Mouse (Mus musculus): ENCODE measurements around the gene Ecm2.

Gene Ecm2

GRCm38 (mm10) chr13:49507176-49507575 lies 2.6 kb downstream of the Ecm2 start:
- WGBS, result 55% methylated on average over 3 of the region's 3 CpGs

- 59% methylated on average over 2 of the region's 2 CpGs for WGBS
These were observed 14.2 kb downstream of the Ecm2 start for GRCm38 (mm10) chr13:49518761-49519160.

GRCm38 (mm10) chr13:49526235-49526634 lies 21.6 kb downstream of the Ecm2 start:
- 84% methylated on average over 2 of the region's 2 CpGs for WGBS

- WGBS, result 97% methylated on average over 4 of the region's 4 CpGs
These were observed 26.0 kb downstream of the Ecm2 start for GRCm38 (mm10) chr13:49530636-49531035.

DNA sequence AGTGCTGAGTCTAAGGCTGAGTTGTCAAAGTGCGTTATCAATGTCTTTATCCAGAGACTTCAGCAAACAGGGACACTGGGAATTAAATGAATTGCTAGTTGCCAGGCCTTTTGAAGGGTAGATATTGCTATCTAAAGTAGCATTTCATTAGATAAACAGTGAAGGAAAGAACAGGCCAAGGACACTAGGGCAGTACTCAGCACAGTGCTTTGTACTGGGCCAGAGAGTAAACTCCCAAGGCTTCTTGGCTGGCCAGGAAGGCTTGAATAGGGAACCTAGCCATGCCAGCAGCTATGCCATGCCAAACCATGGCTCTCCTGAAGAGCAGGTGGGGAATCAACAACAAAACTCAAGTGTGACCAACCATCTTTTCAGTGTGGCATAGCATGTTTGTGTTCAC lies 32.3 kb downstream of the Ecm2 start:
- 100% methylated on average over 1 of the region's 1 CpGs for WGBS

DNA sequence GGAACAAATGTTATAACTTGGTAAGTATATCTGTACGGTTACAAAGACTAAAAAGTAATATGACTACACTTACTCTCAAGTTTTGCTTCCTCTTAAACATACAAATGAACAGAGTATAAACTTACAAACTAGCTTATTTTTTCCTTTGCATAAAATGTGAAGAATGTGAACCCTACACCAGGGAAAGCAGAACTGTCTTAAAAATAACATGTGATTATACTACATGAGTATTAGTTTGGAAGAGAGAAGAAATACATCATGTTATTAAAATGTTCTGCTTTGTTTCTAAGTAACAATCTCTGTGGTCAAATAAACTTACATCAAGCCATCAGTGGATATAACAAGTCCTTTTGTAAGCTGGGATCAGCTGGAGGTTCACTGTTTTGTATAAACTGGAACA lies 34.1 kb downstream of the Ecm2 start:
- 91% methylated on average over 1 of the region's 1 CpGs for WGBS

GRCm38 (mm10) chr13:49544279-49544678 lies 39.7 kb downstream of the Ecm2 start, which contains the start of gene Aspn:
Aspn (plus strand) TSS chr13:49544443.
- 73% methylated on average over 3 of the region's 3 CpGs for WGBS

- 62% methylated on average over 3 of the region's 3 CpGs for WGBS
These were observed 41.0 kb downstream of the Ecm2 start for GRCm38 (mm10) chr13:49545646-49546045.

DNA sequence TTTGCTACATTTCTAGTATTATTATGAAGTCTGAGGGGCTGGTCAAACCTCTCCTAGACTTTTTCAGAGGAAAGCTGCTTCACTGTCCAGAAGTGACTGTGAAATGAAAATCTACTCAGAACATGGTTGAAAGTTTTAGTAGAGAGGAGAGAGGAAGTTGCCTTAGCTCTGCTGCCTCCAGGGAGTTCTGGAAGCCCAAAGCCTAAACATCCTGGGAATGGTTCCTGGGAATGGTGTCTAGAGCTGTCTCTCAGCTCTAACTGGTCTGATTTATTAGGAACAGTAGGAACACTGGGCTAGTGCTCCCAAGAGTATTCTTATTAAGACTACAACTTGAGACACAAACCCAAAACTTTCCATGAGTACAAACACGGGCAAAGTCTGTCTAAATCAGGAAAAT lies 41.9 kb downstream of the Ecm2 start:
- 90% methylated on average over 1 of the region's 1 CpGs for WGBS

DNA sequence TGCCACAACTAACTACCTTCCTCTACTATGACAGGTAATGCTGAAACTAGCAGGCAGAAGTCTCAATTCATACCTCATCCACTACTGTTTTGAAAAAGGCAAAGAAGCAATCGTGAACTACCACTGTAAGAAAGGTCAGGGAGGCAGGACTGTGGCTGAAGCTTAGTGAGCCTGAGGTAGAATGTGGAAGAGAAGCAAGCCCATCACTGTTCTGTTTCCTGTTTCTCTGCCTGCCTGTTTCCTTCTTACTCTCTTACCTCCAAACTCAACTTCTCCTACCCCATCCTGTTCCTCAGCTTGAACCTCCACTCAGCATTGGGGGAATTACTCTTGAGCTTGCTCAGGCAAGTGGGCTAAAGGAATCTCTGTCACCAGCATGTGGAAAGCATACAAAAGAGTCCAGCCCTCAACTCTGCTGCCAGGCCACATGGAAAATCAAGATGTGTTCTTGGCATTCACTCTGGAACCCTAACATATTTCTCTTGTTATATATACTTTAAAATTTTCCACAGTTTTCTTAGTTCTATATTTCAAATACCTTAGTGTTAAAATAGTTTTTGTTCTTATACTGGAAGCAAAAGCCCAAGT lies 43.0 kb downstream of the Ecm2 start:
- 81% methylated on average over 1 of the region's 1 CpGs for WGBS

- 94% methylated on average over 3 of the region's 3 CpGs for WGBS
These were observed 45.0 kb downstream of the Ecm2 start for GRCm38 (mm10) chr13:49549616-49550015.

- WGBS, result 88% methylated on average over 5 of the region's 5 CpGs
These were observed 49.9 kb downstream of the Ecm2 start for GRCm38 (mm10) chr13:49554519-49554918.

GRCm38 (mm10) chr13:49556203-49556602 lies 51.6 kb downstream of the Ecm2 start:
- 72% methylated on average over 1 of the region's 1 CpGs for WGBS

DNA sequence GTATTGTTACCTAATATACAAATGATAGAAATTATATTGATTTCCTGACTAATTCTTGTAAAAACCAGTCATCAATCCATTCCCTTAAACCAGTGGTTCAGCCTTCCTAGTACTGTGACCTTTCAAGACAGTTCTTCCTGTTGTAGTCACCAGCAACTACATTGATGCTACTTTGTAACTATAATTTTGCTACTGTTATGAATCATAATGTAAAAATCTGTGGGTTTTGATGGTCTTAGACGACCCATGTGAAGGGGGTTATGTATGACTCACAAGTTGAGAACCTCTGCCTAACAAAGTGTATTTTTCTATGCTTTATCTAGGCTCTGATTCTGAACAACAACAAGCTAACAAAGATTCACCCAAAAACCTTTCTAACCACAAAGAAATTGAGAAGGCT lies 52.3 kb downstream of the Ecm2 start:
- 74% methylated on average over 1 of the region's 1 CpGs for WGBS

- 40% methylated on average over 2 of the region's 2 CpGs for WGBS
These were observed 54.6 kb downstream of the Ecm2 start for GRCm38 (mm10) chr13:49559185-49559584.

- WGBS, result 67% methylated on average over 2 of the region's 2 CpGs
These were observed 56.3 kb downstream of the Ecm2 start for GRCm38 (mm10) chr13:49560886-49561285.

GRCm38 (mm10) chr13:49564347-49564746 lies 59.7 kb downstream of the Ecm2 start:
- WGBS, result 82% methylated on average over 1 of the region's 1 CpGs

DNA sequence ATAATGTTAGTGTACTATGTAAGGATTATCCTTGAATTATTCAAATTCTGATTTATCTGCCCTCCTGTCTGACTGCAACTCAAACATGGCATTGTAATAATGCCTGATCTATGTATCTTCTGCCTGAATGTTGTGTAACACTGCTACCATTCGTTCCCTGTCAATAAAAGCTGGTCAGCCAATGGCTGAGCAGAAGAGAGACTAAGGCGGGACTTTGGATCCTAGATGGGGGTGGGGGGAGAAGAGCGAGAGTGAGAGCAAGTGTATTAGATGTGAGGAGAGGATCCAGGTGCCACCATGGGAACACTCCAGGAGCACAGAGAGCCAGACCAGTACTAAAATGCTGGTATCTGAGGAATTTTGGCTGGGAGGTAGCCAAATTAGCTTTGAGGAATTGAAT lies 65.8 kb downstream of the Ecm2 start:
- 79% methylated on average over 3 of the region's 3 CpGs for WGBS

- WGBS, result 92% methylated on average over 2 of the region's 2 CpGs
These were observed 66.8 kb downstream of the Ecm2 start for GRCm38 (mm10) chr13:49571418-49571817.

GRCm38 (mm10) chr13:49581541-49582530 lies 77.2 kb downstream of the Ecm2 start, which contains the start of gene Omd:
Omd (plus strand) TSS chr13:49582462.
- 55% methylated on average over 8 of the region's 8 CpGs for WGBS
